Mouse (Mus musculus): ENCODE measurements around the gene Rnaseh2c.

Rnaseh2c gene

GRCm38 (mm10) chr19:5591888-5592287, 9.8 kb upstream of the Rnaseh2c start:
- TF ChIP-seq CTCF (conservative IDR thresholded peaks at IDR 0.05; ENCODE audit: low read length) (no peak), NANOG (IDR thresholded peaks at IDR 0.05; ENCODE audit: borderline replicate concordance, low read length) (no peak), POU5F1 (IDR thresholded peaks at IDR 0.05; ENCODE audit: borderline replicate concordance, low read length) (no peak)
- Histone ChIP-seq H3K36me3 (ENCODE audit: insufficient read depth, low read length) (no peaks in the 10 kb centered on the region), H3K27me3 (ENCODE audit: insufficient read depth, low read length) (no peaks in the 10 kb centered on the region), H3K4me1 (replicated peaks; ENCODE audit: low read depth, low read length) (0 out of 2 replicates have a peak, but pooled peaks cover 3% of the 10 kb centered on the region), H3K4me3 (replicated peaks; ENCODE audit: low read length) (no peak overlapping the region), H3K9me3 (ENCODE audit: low read length) (no peaks in the 10 kb centered on the region)

GRCm38 (mm10) chr19:5599224-5599623, 2.4 kb upstream of the Rnaseh2c start:
- no peak for TF ChIP-seq CTCF (conservative IDR thresholded peaks at IDR 0.05; ENCODE audit: low read length)
- no peak for TF ChIP-seq NANOG (IDR thresholded peaks at IDR 0.05; ENCODE audit: borderline replicate concordance, low read length)
- no peak for TF ChIP-seq POU5F1 (IDR thresholded peaks at IDR 0.05; ENCODE audit: borderline replicate concordance, low read length)
- peaks cover 25% of the 10 kb centered on the region for H3K4me1 ChIP-seq (replicated peaks; ENCODE audit: low read depth, low read length)
- H3K9me3 ChIP-seq (ENCODE audit: low read length): no peaks in the 10 kb centered on the region
- peaks cover 4% of the 10 kb centered on the region; the same call in 1 of the 2 replicates for H3K27me3 ChIP-seq (ENCODE audit: insufficient read depth, low read length)
- no peak overlapping the region for H3K4me3 ChIP-seq (replicated peaks; ENCODE audit: low read length)
- peaks cover 18% of the 10 kb centered on the region for H3K36me3 ChIP-seq (ENCODE audit: insufficient read depth, low read length)

GRCm38 (mm10) chr19:5603664-5604063, 2.0 kb downstream of the Rnaseh2c start:
- H3K36me3 ChIP-seq (ENCODE audit: insufficient read depth, low read length): peaks cover 63% of the 10 kb centered on the region
- no peaks in the 10 kb centered on the region for H3K9me3 ChIP-seq (ENCODE audit: low read length)
- peaks cover 4% of the 10 kb centered on the region; the same call in 1 of the 2 replicates for H3K27me3 ChIP-seq (ENCODE audit: insufficient read depth, low read length)
- peaks cover 56% of the 10 kb centered on the region for H3K4me1 ChIP-seq (replicated peaks; ENCODE audit: low read depth, low read length)
- 0 out of 2 replicates have a peak overlapping the region, but pooled peaks have one; percentile 95 for H3K4me3 ChIP-seq (replicated peaks; ENCODE audit: low read length)
- TF ChIP-seq CTCF (conservative IDR thresholded peaks at IDR 0.05; ENCODE audit: low read length): no peak
- TF ChIP-seq NANOG (IDR thresholded peaks at IDR 0.05; ENCODE audit: borderline replicate concordance, low read length): no peak
- TF ChIP-seq POU5F1 (IDR thresholded peaks at IDR 0.05; ENCODE audit: borderline replicate concordance, low read length): no peak

- H3K9me3 ChIP-seq (ENCODE audit: low read length): no peaks in the 10 kb centered on the region
- peaks cover 65% of the 10 kb centered on the region for H3K4me1 ChIP-seq (replicated peaks; ENCODE audit: low read depth, low read length)
- no peaks in the 10 kb centered on the region for H3K27me3 ChIP-seq (ENCODE audit: insufficient read depth, low read length)
- H3K36me3 ChIP-seq (ENCODE audit: insufficient read depth, low read length): peaks cover 67% of the 10 kb centered on the region
- no peak for TF ChIP-seq CTCF (conservative IDR thresholded peaks at IDR 0.05; ENCODE audit: low read length)
- TF ChIP-seq POU5F1 (IDR thresholded peaks at IDR 0.05; ENCODE audit: borderline replicate concordance, low read length): no peak
- TF ChIP-seq NANOG (IDR thresholded peaks at IDR 0.05; ENCODE audit: borderline replicate concordance, low read length): no peak
- H3K4me3 ChIP-seq (replicated peaks; ENCODE audit: low read length): no peak overlapping the region
Measured at GRCm38 (mm10) chr19:5605126-5605525, 3.5 kb downstream of the Rnaseh2c start.

GRCm38 (mm10) chr19:5606196-5606595, 4.5 kb downstream of the Rnaseh2c start:
- H3K36me3 ChIP-seq (ENCODE audit: insufficient read depth, low read length): peaks cover 67% of the 10 kb centered on the region
- H3K4me1 ChIP-seq (replicated peaks; ENCODE audit: low read depth, low read length): peaks cover 74% of the 10 kb centered on the region
- TF ChIP-seq POU5F1 (IDR thresholded peaks at IDR 0.05; ENCODE audit: borderline replicate concordance, low read length) (no peak), CTCF (conservative IDR thresholded peaks at IDR 0.05; ENCODE audit: low read length) (no peak), NANOG (IDR thresholded peaks at IDR 0.05; ENCODE audit: borderline replicate concordance, low read length) (no peak)
- H3K9me3 ChIP-seq (ENCODE audit: low read length): no peaks in the 10 kb centered on the region
- no peak overlapping the region for H3K4me3 ChIP-seq (replicated peaks; ENCODE audit: low read length)
- H3K27me3 ChIP-seq (ENCODE audit: insufficient read depth, low read length): no peaks in the 10 kb centered on the region

- H3K36me3 ChIP-seq (ENCODE audit: insufficient read depth, low read length): peaks cover 63% of the 10 kb centered on the region
- no peak for TF ChIP-seq CTCF (conservative IDR thresholded peaks at IDR 0.05; ENCODE audit: low read length)
- no peak for TF ChIP-seq NANOG (IDR thresholded peaks at IDR 0.05; ENCODE audit: borderline replicate concordance, low read length)
- TF ChIP-seq POU5F1 (IDR thresholded peaks at IDR 0.05; ENCODE audit: borderline replicate concordance, low read length): no peak
- H3K4me3 ChIP-seq (replicated peaks; ENCODE audit: low read length): no peak overlapping the region
- no peaks in the 10 kb centered on the region for H3K27me3 ChIP-seq (ENCODE audit: insufficient read depth, low read length)
- peaks cover 77% of the 10 kb centered on the region for H3K4me1 ChIP-seq (replicated peaks; ENCODE audit: low read depth, low read length)
- H3K9me3 ChIP-seq (ENCODE audit: low read length): no peaks in the 10 kb centered on the region
Measured at GRCm38 (mm10) chr19:5607705-5608410, 6.2 kb downstream of the Rnaseh2c start.

- Histone ChIP-seq H3K4me3 (replicated peaks; ENCODE audit: low read length) (peak overlapping the region; percentile 93), H3K4me1 (replicated peaks; ENCODE audit: low read depth, low read length) (peaks cover 69% of the 10 kb centered on the region), H3K36me3 (ENCODE audit: insufficient read depth, low read length) (peaks cover 54% of the 10 kb centered on the region), H3K27me3 (ENCODE audit: insufficient read depth, low read length) (no peaks in the 10 kb centered on the region), H3K9me3 (ENCODE audit: low read length) (no peaks in the 10 kb centered on the region)
- TF ChIP-seq NANOG (IDR thresholded peaks at IDR 0.05; ENCODE audit: borderline replicate concordance, low read length): no peak
Measured at GRCm38 (mm10) chr19:5608707-5609106, 7.0 kb downstream of the Rnaseh2c start.

GRCm38 (mm10) chr19:5609171-5609546, 7.5 kb downstream of the Rnaseh2c start:
- H3K27me3 ChIP-seq (ENCODE audit: insufficient read depth, low read length): no peaks in the 10 kb centered on the region
- H3K9me3 ChIP-seq (ENCODE audit: low read length): no peaks in the 10 kb centered on the region
- peaks cover 64% of the 10 kb centered on the region for H3K4me1 ChIP-seq (replicated peaks; ENCODE audit: low read depth, low read length)
- H3K36me3 ChIP-seq (ENCODE audit: insufficient read depth, low read length): peaks cover 50% of the 10 kb centered on the region
- H3K4me3 ChIP-seq (replicated peaks; ENCODE audit: low read length): peak overlapping the region; percentile 93
- no peak for TF ChIP-seq NANOG (IDR thresholded peaks at IDR 0.05; ENCODE audit: borderline replicate concordance, low read length)
- no peak for TF ChIP-seq POU5F1 (IDR thresholded peaks at IDR 0.05; ENCODE audit: borderline replicate concordance, low read length)
- no peak for TF ChIP-seq CTCF (conservative IDR thresholded peaks at IDR 0.05; ENCODE audit: low read length)
